Mouse (Mus musculus): ENCODE results near the gene Armc2. TPM values are rescaled to one million over a fixed set of nuclear protein-coding genes. Genes with fewer than 3 reads are reported as not detected.
A peak's percentile ranks its signal among the peaks of the same experiment; 100 is the strongest.

Armc2 gene
- polyA plus RNA-seq, 1 experiment from 2014 or later, result 7.1 TPM

GRCm38 (mm10) chr10:41870101-41870500, 148.1 kb downstream of the Armc2 start:
- WGBS, result 68% methylated on average over 2 of the region's 2 CpGs
- Histone ChIP-seq H3K4me1 (replicated peaks) (peaks cover 18% of the 10 kb centered on the region), H3K9ac (no peak overlapping the region), H3K9me3 (no peaks in the 10 kb centered on the region), H3K4me3 (no peak overlapping the region), H3K36me3 (no peaks in the 10 kb centered on the region), H3K27ac (no peak overlapping the region), H3K4me2 (no peak overlapping the region), H3K27me3 (no peaks in the 10 kb centered on the region)
- ATAC-seq (ENCODE audit: low FRiP score), result no peak

DNA sequence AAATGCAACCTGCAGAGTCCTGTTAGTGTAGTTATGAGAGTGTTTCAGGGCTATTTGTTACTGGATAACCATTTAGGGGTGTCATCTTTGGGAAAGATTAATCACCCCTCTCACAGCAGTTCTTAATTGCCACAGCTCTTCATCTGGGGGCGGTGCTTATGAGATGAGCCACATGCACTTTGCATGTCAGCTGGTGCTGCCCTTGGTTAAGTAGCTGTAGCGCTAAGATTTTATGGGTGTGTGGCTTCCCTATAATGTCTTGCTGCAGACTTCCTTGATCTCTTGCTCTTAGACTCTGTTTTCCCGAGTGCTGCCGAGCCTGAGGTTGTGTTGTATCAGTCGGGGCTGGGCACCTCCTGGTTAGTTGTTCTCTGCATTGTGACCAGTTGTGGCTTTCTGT, 150.3 kb downstream of the Armc2 start:
- no peak overlapping the region for H3K4me3 ChIP-seq
- peaks cover 18% of the 10 kb centered on the region for H3K4me1 ChIP-seq (replicated peaks)
- no peaks in the 10 kb centered on the region for H3K36me3 ChIP-seq
- no peak overlapping the region for H3K27ac ChIP-seq
- no peak overlapping the region for H3K4me2 ChIP-seq
- no peaks in the 10 kb centered on the region for H3K27me3 ChIP-seq
- no peaks in the 10 kb centered on the region for H3K9me3 ChIP-seq
- H3K9ac ChIP-seq, result no peak overlapping the region
- no peak for ATAC-seq (ENCODE audit: low FRiP score)
- 87% methylated on average over 5 of the region's 5 CpGs for WGBS

- no peaks in the 10 kb centered on the region for H3K36me3 ChIP-seq
- H3K9ac ChIP-seq, result no peak overlapping the region
- no peaks in the 10 kb centered on the region for H3K27me3 ChIP-seq
- H3K4me1 ChIP-seq (replicated peaks), result peaks cover 15% of the 10 kb centered on the region
- no peak overlapping the region for H3K4me2 ChIP-seq
- H3K4me3 ChIP-seq, result no peak overlapping the region
- no peak for ATAC-seq (ENCODE audit: low FRiP score)
- peak overlapping the region; percentile 37 for H3K27ac ChIP-seq
- no peaks in the 10 kb centered on the region for H3K9me3 ChIP-seq
Observed at GRCm38 (mm10) chr10:41866838-41867154, 151.4 kb downstream of the Armc2 start.

DNA sequence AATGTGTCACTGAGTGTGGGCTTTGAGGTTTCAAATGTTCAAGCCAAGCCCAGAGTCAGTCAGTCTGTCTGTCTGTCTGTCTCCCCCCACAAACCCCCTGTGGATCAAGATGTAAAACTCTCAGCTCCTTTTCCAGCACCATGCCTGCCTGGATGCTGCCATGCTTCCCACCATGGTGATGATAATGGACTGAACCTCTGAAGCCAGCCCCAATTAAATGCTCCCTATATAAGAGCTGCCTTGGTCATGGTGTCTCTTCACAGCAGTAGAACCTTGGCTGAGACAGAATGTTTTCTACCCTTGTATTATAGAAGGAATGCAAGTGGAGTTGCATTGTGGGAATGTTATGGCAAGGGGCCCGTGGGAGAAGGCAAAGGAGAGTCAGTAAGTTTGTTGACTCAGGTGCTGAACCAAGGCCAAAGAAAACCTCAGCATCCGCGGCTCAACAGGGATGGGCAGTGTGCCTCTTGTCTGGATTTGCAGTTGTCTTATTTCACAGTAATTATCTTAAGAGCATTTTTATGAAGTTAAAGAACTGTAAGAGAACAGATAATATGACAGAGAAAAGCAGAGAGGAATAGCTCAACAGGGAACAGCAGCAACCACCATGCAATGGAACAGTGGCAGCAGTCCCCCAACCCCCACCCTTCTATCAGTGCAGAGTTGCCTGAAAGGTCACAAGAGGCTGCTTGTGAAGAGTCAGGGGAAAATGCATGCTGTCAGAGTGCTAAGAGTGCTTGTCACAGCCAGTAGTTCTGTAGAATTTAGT, 152.0 kb downstream of the Armc2 start:
- Histone ChIP-seq H3K36me3 (no peaks in the 10 kb centered on the region), H3K4me2 (no peak overlapping the region), H3K27me3 (no peaks in the 10 kb centered on the region), H3K9me3 (no peaks in the 10 kb centered on the region), H3K4me1 (replicated peaks) (peaks cover 15% of the 10 kb centered on the region), H3K4me3 (no peak overlapping the region), H3K9ac (no peak overlapping the region), H3K27ac (peak overlapping the region; percentile 37; the same call in 1 of the 2 replicates)
- 80% methylated on average over 3 of the region's 3 CpGs for WGBS
- no peak for ATAC-seq (ENCODE audit: low FRiP score)

Other genes starting within 250 kb of the Armc2 start
- gene Cep57l1, start 208.6 kb downstream of the Armc2 start, polyA plus RNA-seq (2015; fragmentation: Nextera tagmentation; extraction: Ambion mirVana), result 14.4 and 16.2 TPM in 2 replicates
- 35.6 and 36.1 TPM in 2 replicates for gene Sesn1, start 208.5 kb downstream of the Armc2 start, polyA plus RNA-seq (2015; fragmentation: Nextera tagmentation; extraction: Ambion mirVana)